30 mouse cellular contexts compared by ENCODE assay signal in genomic region chr14:60753801-60754126, GRCm38 (mm10). TPM values are rescaled to one million over a fixed set of nuclear protein-coding genes. Genes with fewer than 3 reads are reported as not detected.
DNase-seq lines count a peak whose midpoint lies in the region; ATAC-seq and TF ChIP-seq lines count a peak whose summit lies in the region.
"Had no signal": no experiment of that assay in that cellular context is flagged by ENCODE, and none has a peak within 500 bp of the region (broad histone marks: within the 10 kb centered on the region; RNA-seq: fewer than 3 reads in every experiment).

No protein-coding gene starts in this region.

- H3K27me3 ChIP-seq in forebrain, embryonic 12.5 days = no peaks in the 10 kb centered on the region
- H3K27me3 ChIP-seq in forebrain, postnatal 0 days (ENCODE audit: insufficient read depth, low read length) = no peaks in the 10 kb centered on the region
- no peaks in the 10 kb centered on the region for H3K27me3 ChIP-seq in liver, embryonic 12.5 days (replicated peaks)
- H3K27me3 ChIP-seq: heart, embryonic 13.5 days; limb, embryonic 12.5 days; lung, embryonic 15.5 days; midbrain, embryonic 12.5 days; neural tube, embryonic 13.5 days had no signal

- no peaks in the 10 kb centered on the region for H3K9me3 ChIP-seq in forebrain, embryonic 12.5 days
- H3K9me3 ChIP-seq in forebrain, postnatal 0 days (ENCODE audit: low read length) = no peaks in the 10 kb centered on the region
- H3K9me3 ChIP-seq in liver, embryonic 12.5 days (replicated peaks) = no peaks in the 10 kb centered on the region
- H3K9me3 ChIP-seq: heart, embryonic 13.5 days; limb, embryonic 12.5 days; lung, embryonic 15.5 days; midbrain, embryonic 12.5 days; neural tube, embryonic 13.5 days had no signal

- no peak overlapping the region for H3K4me2 ChIP-seq in forebrain, embryonic 12.5 days
- H3K4me2 ChIP-seq in forebrain, postnatal 0 days (ENCODE audit: low read depth) = 0 out of 2 replicates have a peak overlapping the region, but pooled peaks have one; percentile 9
- no peak overlapping the region for H3K4me2 ChIP-seq in liver, embryonic 12.5 days
- H3K4me2 ChIP-seq: heart, embryonic 13.5 days; limb, embryonic 12.5 days; lung, embryonic 15.5 days; midbrain, embryonic 12.5 days; neural tube, embryonic 13.5 days had no signal

- H3K9ac ChIP-seq in forebrain, embryonic 12.5 days = no peak overlapping the region
- H3K9ac ChIP-seq in forebrain, postnatal 0 days = no peak overlapping the region
- H3K9ac ChIP-seq in liver, embryonic 12.5 days = no peak overlapping the region
- H3K9ac ChIP-seq: heart, embryonic 13.5 days; limb, embryonic 12.5 days; lung, embryonic 15.5 days; midbrain, embryonic 12.5 days; neural tube, embryonic 13.5 days had no signal

- DNase-seq in layer of hippocampus, adult 2 months (ENCODE audit: low spot score in 2 of 2) = no peak
- DNase-seq in layer of hippocampus, adult 18-20 months (ENCODE audit: low spot score in 2 of 2) = no peak
- DNase-seq in right cerebral cortex, postnatal 14 days = peak; percentile 27
- DNase-seq in right cerebral cortex, adult 2 months (ENCODE audit: low spot score in 2 of 2) = no peak
- peak; percentile 79 for DNase-seq in forebrain, postnatal 0 days
- DNase-seq: adrenal gland, adult 2 months; adrenal gland, postnatal 36 days; cerebellum, adult 18-20 months; cerebellum, postnatal 14 days; gastrocnemius, adult 2 months; gastrocnemius, postnatal 36 days; heart, adult 2 months; heart, postnatal 10 days; kidney, adult 9 months; kidney, postnatal 14 days had no signal

- TF ChIP-seq CTCF in layer of hippocampus, adult 2 months (conservative IDR thresholded peaks at IDR 0.05) = no peak
- no peak for TF ChIP-seq CTCF in forebrain, postnatal 0 days (IDR thresholded peaks at IDR 0.05; ENCODE audit: low read depth)

- H3K36me3 ChIP-seq in forebrain, embryonic 12.5 days (replicated peaks) = peaks cover 85% of the 10 kb centered on the region
- peaks cover 9% of the 10 kb centered on the region; the same call in 1 of the 2 replicates for H3K36me3 ChIP-seq in forebrain, postnatal 0 days (ENCODE audit: insufficient read depth)
- peaks cover 84% of the 10 kb centered on the region for H3K36me3 ChIP-seq in liver, embryonic 12.5 days

- ATAC-seq in forebrain, embryonic 12.5 days (ENCODE audit: low FRiP score) = peak; percentile 75
- ATAC-seq in forebrain, postnatal 0 days = peak; percentile 57
- no peak for ATAC-seq in liver, embryonic 12.5 days
- no peak for ATAC-seq in monocyte, adult 5-6 weeks (replicated peaks; ENCODE audit: insufficient number of reproducible peaks, low FRiP score, low TSS enrichment, poor library complexity, severe bottlenecking)
- ATAC-seq: activated CD4-positive, CD25-positive, alpha-beta regulatory T cell, adult 4 months; CD4-positive, CD25-positive, alpha-beta regulatory T cell, adult 4 months; intestine, embryonic 16.5 days had no signal

- H3K4me3 ChIP-seq in layer of hippocampus, adult 2 months = 0 out of 2 replicates have a peak overlapping the region, but pooled peaks have one; percentile 9
- no peak overlapping the region for H3K4me3 ChIP-seq in forebrain, embryonic 12.5 days (replicated peaks)
- H3K4me3 ChIP-seq in forebrain, postnatal 0 days (ENCODE audit: low read depth, low read length) = no peak overlapping the region
- no peak overlapping the region for H3K4me3 ChIP-seq in liver, embryonic 12.5 days
- H3K4me3 ChIP-seq: gastrocnemius, adult 2 months; heart, adult 2 months; heart, embryonic 13.5 days; left cerebral cortex, adult 2 months; limb, embryonic 12.5 days; lung, embryonic 15.5 days; midbrain, embryonic 12.5 days; neural tube, embryonic 13.5 days had no signal

- peaks cover 10% of the 10 kb centered on the region; the same call in 1 of the 2 replicates for H3K4me1 ChIP-seq in forebrain, embryonic 12.5 days
- H3K4me1 ChIP-seq in forebrain, postnatal 0 days (ENCODE audit: insufficient read depth) = peaks cover 3% of the 10 kb centered on the region; the same call in 1 of the 2 replicates
- H3K4me1 ChIP-seq in liver, embryonic 12.5 days = no peaks in the 10 kb centered on the region
- H3K4me1 ChIP-seq: limb, embryonic 12.5 days; lung, embryonic 15.5 days had no signal

- 41% methylated on average over 10 of the region's 10 CpGs for WGBS in forebrain, embryonic 12.5 days
- 16% methylated on average over 10 of the region's 10 CpGs for WGBS in forebrain, postnatal 0 days
- WGBS in liver, embryonic 12.5 days (ENCODE audit: insufficient replicate concordance) = 90% methylated on average over 10 of the region's 10 CpGs

- H3K27ac ChIP-seq in layer of hippocampus, adult 2 months = peak overlapping the region; percentile 36; the same call in 1 of the 2 replicates
- H3K27ac ChIP-seq in forebrain, embryonic 12.5 days = peak overlapping the region; percentile 84
- H3K27ac ChIP-seq in forebrain, postnatal 0 days (ENCODE audit: low read depth, low read length) = peak overlapping the region; percentile 11; the same call in 1 of the 2 replicates
- no peak overlapping the region for H3K27ac ChIP-seq in liver, embryonic 12.5 days
- H3K27ac ChIP-seq: gastrocnemius, adult 2 months; heart, adult 2 months; heart, embryonic 13.5 days; left cerebral cortex, adult 2 months; limb, embryonic 12.5 days; lung, embryonic 15.5 days; midbrain, embryonic 12.5 days had no signal

RNA-seq across cellular contexts. Expression of gene C1qtnf9, which starts 14.2 kb away (rescaled TPM):
- total RNA-seq in layer of hippocampus, adult 2 months (2021) = under 1 TPM; 0.29 to 0.44 TPM
- total RNA-seq in layer of hippocampus, adult 18-20 months (2021) = under 1 TPM; 0.28 to 0.37 TPM
- polyA plus RNA-seq in forebrain, embryonic 12.5 days (2016; fragmentation: Nextera tagmentation; extraction: Ambion mirVana) = 0.23 and 0.37 TPM in 2 replicates
- 0.31 TPM in 1 of 2 replicates, not detected in the other for total RNA-seq in forebrain, postnatal 0 days (2014; rRNA removed)
- polyA plus RNA-seq in forebrain, postnatal 0 days (2015; fragmentation: Nextera tagmentation; extraction: Ambion mirVana) = 0.26 TPM in 1 of 2 replicates, not detected in the other
- 0.08 and 0.17 TPM in 2 replicates for polyA plus RNA-seq in liver, embryonic 12.5 days (2016; fragmentation: Nextera tagmentation; extraction: Ambion mirVana)
- 0.39 TPM in 1 of 3 replicates, not detected in the others for total RNA-seq in monocyte, adult 5-6 weeks (2017)
- total RNA-seq: hematopoietic stem cell, adult 5-6 weeks; megakaryocyte progenitor cell, adult 5-6 weeks had no signal
- polyA plus RNA-seq: activated CD4-positive, CD25-positive, alpha-beta regulatory T cell, adult 4 months; embryonic facial prominence, embryonic 11.5 days had no signal

RNA-seq across cellular contexts. Expression of gene Mipep, which starts 30.6 kb away (rescaled TPM):
- 10 to 100 TPM; 31.1 to 33.9 TPM for total RNA-seq in layer of hippocampus, adult 2 months (2021)
- total RNA-seq in layer of hippocampus, adult 18-20 months (2021) = 10 to 100 TPM; 30.2 to 31.3 TPM
- polyA plus RNA-seq in forebrain, embryonic 12.5 days (2016; fragmentation: Nextera tagmentation; extraction: Ambion mirVana) = 22.9 and 23.3 TPM in 2 replicates
- total RNA-seq in forebrain, postnatal 0 days (2014; rRNA removed) = 26.6 and 27.4 TPM in 2 replicates
- polyA plus RNA-seq in forebrain, postnatal 0 days (2015; fragmentation: Nextera tagmentation; extraction: Ambion mirVana) = 18.3 and 19.4 TPM in 2 replicates
- 19.2 and 19.9 TPM in 2 replicates for polyA plus RNA-seq in liver, embryonic 12.5 days (2016; fragmentation: Nextera tagmentation; extraction: Ambion mirVana)
- total RNA-seq in monocyte, adult 5-6 weeks (2017) = 4.9 to 11.3 TPM (median 5.7 TPM) in 3 replicates

Comparison
In these comparisons a context has a peak if more than half of its experiments do, and no peak if none do; other contexts are left out.
1. DNase-seq: peak in right cerebral cortex, postnatal 14 days (single experiment) and forebrain, postnatal 0 days (single experiment); none in layer of hippocampus, adult 2 months (0 of 2), layer of hippocampus, adult 18-20 months (0 of 2) and right cerebral cortex, adult 2 months (0 of 2).
2. ATAC-seq: peak in forebrain, embryonic 12.5 days (single experiment) and forebrain, postnatal 0 days (single experiment); none in liver, embryonic 12.5 days (single experiment) and monocyte, adult 5-6 weeks (single experiment).